Mouse (Mus musculus): ENCODE measurements at regions not wholly inside any gene's neighbourhood (a gene's known extent, or its start where the extent isn't known, plus 50 kb on each side); places are given as distances from the start of the nearest gene placed in this dataset.

GRCm38 (mm10) chr15:62908379-62908778 lies 936.6 kb downstream of the Gsdmc2 start:
- TF ChIP-seq POLR2A (IDR thresholded peaks at IDR 0.05; ENCODE audit: control insufficient read depth, extremely low read depth, insufficient read depth, low read length, poor library complexity) (no peak), CTCF (IDR thresholded peaks at IDR 0.05; ENCODE audit: borderline replicate concordance, control insufficient read depth, extremely low read depth, insufficient read depth, low read length, poor library complexity) (no peak)
